Comparison of ENCODE assay signal across 19 mouse cellular contexts in genomic region chr3:37762303-37762702, GRCm38 (mm10).
"Had no signal": no experiment of that assay in that cellular context is flagged by ENCODE, and none has a peak within 500 bp of the region (broad histone marks: within the 10 kb centered on the region; RNA-seq: fewer than 3 reads in every experiment).

No protein-coding gene starts in this region.

- H3K4me3 ChIP-seq: limb, embryonic 10.5 days; limb, embryonic 13.5 days; liver, embryonic 12.5 days; liver, embryonic 15.5 days; lung, embryonic 15.5 days had no signal

- H3K4me2 ChIP-seq: limb, embryonic 13.5 days; liver, embryonic 12.5 days; liver, embryonic 15.5 days; lung, embryonic 15.5 days; midbrain, embryonic 11.5 days had no signal

- H3K9me3 ChIP-seq: liver, embryonic 12.5 days; liver, embryonic 15.5 days; lung, embryonic 15.5 days had no signal

- H3K27ac ChIP-seq: limb, embryonic 10.5 days; limb, embryonic 13.5 days; liver, embryonic 12.5 days; liver, embryonic 15.5 days; lung, embryonic 15.5 days; macrophage had no signal

- H3K27me3 ChIP-seq: limb, embryonic 13.5 days; liver, embryonic 12.5 days; liver, embryonic 15.5 days; lung, embryonic 15.5 days; megakaryocyte, embryonic 14.5 days had no signal

- DNase-seq: kidney, adult 11 months; kidney, adult 8-10 months; kidney, postnatal 14 days; kidney, postnatal 4 days; liver; lung, adult 18-20 months; lung, postnatal 14 days; midbrain, embryonic 14.5 days; thymus, adult 2 months; thymus, postnatal 14 days; thymus, postnatal 4 days had no signal

- ATAC-seq: liver, embryonic 12.5 days had no signal

- H3K9ac ChIP-seq: limb, embryonic 13.5 days; liver, embryonic 12.5 days; liver, embryonic 15.5 days; lung, embryonic 15.5 days had no signal

- H3K36me3 ChIP-seq: limb, embryonic 10.5 days; limb, embryonic 13.5 days; liver, embryonic 12.5 days; liver, embryonic 15.5 days; lung, embryonic 15.5 days had no signal
